Mouse (Mus musculus): ENCODE data around the gene Hivep3.

- TF ChIP-seq CTCF (IDR thresholded peaks at IDR 0.05) = no peak
- TF ChIP-seq POLR2A (IDR thresholded peaks at IDR 0.05; ENCODE audit: insufficient read depth, low read depth, low read length) = no peak
Observed at GRCm38 (mm10) chr4:119707751-119708150, 25.8 kb upstream of the Hivep3 start.
